Mouse (Mus musculus): ENCODE data around the gene Ambra1.

Gene Ambra1

DNA sequence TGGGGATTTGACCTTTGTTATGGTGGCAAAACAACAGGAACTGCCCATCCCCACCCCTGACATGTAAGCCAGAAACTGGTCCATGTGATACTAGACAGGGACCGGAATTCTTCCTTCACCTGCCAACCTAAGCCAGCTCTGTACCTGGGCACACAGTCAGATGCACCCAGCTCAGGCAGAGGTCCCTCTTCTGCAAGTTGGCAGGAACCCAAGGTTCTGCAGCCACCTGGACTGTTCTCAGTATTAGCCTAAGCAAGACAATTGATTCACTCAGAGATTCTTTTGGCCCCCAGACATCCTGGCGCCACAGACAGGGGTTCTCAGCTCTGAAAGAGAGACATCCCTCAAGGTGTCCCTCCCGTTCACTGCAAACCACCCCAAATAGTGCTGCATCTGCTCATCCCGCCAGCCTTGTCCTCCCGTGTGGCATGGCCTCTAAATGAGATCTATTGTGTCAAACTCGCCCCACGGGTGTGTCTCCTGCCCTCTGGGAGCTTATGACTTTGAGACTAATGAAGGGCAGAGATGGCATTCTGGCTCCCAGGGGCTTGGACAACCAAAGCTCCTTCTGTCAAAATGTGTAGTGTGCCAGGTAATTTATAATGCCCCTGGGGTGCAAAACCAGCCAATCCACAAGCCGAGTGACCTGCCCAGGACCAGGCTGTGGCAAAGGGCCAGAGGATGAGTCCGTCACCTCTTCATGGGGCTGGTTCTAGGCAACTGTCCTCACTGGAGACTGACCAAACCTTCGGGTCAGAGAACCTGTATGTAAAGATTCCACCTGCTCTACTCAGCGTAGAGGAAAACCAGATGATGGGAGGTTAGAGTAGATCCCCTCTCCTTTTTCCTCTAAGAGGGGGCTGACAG, 229.8 kb downstream of the Ambra1 start:
- CTCF ChIA-PET: interaction anchor here (0.6 to 1.2 kb wide), 2 partner anchors 16 to 33 kb away, joined by 5 read pairs; partner anchors contain the start of gene Chrm4

DNA sequence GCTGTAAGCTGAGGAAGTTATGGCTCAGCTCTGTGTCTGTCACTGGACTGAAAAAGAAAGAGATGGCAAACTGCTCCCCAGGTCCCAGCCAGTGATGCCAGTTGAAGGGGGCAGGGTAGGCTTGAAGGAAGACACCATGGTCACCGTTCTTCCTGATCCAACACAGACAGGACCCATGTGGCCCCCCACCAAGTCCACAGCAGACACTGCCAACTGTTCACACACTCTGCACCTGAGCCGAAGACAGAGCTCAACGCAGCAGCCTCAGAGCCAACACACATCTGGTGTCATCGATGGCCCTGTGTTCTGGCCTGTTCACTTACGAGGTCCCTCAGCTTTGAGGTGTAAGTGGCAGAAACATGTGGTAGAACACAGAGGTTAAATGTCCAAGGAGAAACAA, 230.5 kb downstream of the Ambra1 start:
- CTCF ChIA-PET: interaction anchor here (0.6 to 0.7 kb wide), 2 partner anchors 13 to 34 kb away, joined by 5 to 12 read pairs; partner anchors contain the start of gene Chrm4

DNA sequence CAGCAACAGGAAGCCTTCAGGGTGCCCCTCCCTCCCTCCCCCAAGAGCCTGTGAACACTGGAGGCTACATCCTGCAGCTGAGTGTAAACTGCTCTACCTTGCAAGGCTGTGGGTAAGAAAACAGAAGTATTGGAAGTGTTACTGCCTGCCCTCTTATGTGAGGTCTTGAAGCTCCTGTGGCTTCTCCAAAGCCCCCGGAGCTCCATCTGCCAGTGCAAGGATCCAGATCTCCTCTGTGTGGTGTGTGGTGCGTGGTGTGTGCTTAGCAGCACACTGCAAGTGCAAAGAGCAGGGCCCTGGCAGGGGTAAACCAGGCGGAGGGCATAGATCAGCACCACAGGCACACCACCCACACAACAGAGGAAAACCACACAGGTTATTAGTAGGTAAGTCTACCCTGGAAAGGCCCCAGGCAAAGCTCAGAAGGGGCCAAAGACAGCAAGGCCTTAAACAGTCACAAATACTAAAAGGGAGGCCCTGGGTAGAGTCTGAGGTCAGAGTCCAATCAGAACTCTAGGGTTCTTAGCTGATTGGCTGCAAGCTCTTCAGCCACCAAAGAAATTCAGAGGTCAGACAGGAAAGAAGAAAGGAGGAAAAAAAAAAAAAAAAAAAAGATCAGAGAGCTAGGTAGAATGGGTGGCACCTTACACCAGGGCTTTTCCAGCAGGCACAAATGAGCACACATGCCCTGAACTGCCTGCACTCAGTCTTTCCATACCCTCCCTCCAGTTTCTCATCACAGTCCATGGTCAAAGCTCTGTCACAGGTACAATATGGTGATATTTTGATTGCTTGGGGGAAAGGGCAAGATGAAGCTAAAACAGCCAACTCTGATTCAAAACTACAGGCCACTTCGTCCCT, 232.2 kb downstream of the Ambra1 start:
- CTCF ChIA-PET: interaction anchor here (0.5 to 0.7 kb wide), 5 partner anchors 11 to 472 kb away, joined by 3 to 15 read pairs (median 9); partner anchors contain the start of gene Cry2

DNA sequence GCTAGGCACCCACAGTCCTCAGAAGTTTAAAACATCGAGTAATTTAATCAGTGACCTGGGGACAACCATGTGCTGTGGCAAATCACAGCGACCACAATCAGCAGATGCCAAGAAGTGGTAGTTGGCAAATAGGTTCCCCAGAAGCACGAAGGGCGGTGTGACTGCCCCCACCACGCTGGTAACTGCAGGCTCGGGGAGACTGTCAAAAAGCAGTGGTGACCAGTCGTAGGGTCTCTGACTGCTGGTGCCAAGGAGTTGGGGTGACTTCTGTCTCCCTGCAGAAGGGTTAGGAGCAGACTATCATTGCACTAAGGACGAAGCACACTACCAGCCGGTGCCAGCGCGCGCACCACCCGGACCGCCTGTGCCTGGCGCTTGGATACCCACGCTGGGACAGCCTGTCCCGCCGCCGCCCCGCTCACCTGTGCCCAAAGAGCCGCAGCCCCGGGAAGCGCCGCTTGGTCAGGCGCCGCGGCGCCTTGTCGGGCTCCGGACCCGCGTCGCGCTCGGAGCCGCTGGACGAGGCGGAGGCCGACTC, 233.0 kb downstream of the Ambra1 start:
- CTCF ChIA-PET: interaction anchor here (0.6 kb wide), 2 partner anchors 418 to 471 kb away, joined by 6 to 9 read pairs; partner anchors contain the start of gene Cry2

DNA sequence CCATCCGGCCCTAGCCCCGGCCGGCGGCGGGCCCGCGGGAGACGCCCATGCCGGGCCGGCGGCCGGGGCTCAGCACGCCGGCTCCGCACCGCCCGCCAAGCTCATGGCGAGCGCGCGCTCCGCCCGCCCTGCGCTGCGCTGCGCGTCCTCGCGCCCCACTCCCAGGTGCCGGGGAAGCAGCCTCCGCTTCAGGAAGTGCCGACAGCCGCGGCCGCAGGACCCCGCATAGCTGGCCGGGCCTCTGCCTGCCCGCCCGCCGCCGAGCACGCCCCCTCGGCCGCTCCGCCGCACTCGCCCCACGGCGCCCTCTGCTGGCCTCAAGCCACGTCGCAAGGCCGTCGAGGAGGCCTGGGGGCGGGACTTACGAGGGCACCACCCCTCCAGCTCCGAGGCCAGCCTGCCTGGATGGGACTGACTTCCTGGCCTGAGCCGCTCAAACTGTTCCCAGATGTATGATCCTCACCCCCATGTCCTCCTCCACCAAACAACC, 233.6 kb downstream of the Ambra1 start:
- CTCF ChIA-PET: interaction anchor here (0.6 kb wide), 2 partner anchors 418 to 994 kb away, joined by 6 to 16 read pairs; no protein-coding TSS in a partner anchor

DNA sequence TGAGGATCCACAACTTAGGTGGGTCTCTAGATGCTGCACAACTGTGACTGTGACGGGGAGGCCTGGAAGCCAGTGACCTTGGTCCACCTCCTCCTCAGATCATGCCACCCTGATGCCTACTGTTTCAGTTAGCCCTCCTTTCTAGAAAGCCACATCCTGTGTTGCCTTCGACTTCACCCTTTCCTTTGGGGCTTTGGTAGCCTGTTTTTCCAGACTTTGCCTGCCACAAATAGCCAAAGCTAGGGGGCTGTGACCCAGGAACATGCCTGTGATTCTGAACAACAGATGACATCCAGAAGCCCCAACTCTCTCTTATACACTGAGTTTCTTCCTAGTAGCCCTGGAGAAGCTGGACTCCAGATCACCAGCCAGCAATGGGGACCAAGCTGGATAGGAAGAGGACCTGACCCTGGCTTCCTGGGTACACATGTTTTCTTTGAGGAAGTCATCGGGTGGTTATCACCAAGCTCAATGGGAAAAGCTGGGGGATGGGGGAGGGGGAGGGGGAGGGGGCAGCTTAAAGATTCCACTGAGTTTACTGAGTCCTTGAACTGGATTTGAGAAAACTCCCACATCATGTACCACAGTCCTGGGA, 234.8 kb downstream of the Ambra1 start:
- CTCF ChIA-PET: interaction anchor here (0.5 to 1.0 kb wide), 2 partner anchors 18 to 94 kb away, joined by 3 to 4 read pairs; no protein-coding TSS in a partner anchor

DNA sequence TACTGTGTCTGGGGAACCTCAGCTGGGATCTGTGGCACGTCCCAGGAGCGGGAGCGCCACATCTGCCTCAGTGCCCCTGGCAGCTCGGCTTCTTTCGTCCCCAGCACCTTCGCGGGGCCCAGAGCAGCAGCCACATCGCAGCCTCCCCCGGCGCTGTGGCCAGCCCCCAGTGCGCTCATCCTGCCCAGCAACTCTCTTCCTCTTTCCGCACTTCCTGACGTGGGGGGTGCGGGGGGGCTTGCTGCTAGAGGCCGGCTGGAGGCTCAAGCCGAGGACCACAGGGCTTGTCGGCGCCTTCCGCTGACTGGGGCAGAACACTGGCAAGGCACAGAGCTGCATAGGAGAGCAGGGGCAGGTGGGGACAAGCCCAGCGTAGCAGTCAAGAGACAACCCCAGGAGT, 235.5 kb downstream of the Ambra1 start:
- CTCF ChIA-PET: interaction anchor here (1.0 kb wide), 2 partner anchors 13 to 93 kb away, joined by 3 read pairs; no protein-coding TSS in a partner anchor

DNA sequence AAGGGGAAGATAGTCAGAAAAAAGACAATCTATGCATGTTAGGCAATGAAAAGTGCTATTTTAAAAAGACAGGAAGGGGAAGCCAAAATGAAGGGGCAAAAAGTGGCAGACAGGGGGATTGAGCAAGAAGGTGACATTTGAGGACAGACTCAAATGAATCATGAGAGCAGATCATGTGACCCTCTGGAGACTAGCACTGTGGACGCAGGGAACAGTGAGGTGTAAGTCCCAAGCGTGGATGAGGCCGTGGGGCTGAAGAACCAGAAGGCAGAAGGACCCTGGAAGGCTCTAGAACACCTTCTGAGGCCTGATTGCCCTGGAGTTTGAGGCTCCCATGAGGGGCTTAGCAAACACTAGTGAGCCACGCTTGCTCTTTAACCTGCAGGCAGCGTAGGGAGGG, 236.4 kb downstream of the Ambra1 start:
- CTCF ChIA-PET: no interaction called here

DNA sequence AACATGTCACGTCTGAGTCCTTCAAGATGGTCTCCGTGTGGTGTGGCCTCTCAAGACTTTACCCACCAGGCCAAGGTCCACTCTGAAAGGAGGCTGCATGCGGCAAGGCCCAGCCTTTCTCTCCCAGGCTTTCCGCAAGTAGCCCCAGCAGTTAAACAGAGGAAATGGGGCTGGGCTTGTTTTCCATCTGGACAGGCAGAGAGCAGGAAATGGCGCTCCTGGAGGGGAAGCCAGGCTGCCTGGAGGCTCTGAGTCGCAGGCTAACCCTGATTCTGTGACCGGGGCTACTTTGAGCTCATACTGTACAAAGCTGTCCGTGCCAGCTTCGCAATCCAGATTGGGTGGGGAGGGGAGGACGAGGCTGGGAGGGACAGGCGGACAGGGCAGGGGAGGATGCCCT, 238.0 kb downstream of the Ambra1 start:
- CTCF ChIA-PET: no interaction called here
